Mouse (Mus musculus): ENCODE data around the gene Thnsl2. TPM values are rescaled to one million over a fixed set of nuclear protein-coding genes. Genes with fewer than 3 reads are reported as not detected.

The Thnsl2 gene
- polyA plus RNA-seq, 1 experiment from 2014 or later = 7.6 TPM

DNA sequence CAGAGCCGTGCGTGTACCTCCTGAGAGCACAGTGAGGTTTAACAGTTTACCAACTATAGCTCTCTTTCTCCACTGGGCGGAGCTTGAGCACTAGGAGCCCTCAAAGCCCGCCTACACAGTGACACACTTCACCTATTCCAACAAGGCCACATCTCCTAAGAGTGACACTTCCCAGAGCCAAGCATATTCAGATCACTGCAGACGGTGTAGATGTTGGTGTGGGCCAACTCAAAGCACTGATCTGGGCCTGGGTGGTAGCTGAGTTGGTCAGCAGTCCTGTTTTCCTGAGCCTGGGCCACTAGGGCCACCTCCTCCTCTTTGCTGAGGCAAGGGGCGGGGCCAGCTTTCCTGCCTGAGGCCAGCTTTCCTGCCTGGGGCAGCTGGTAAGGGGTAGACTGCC is 20.2 kb upstream of the Thnsl2 start:
- H3K9ac ChIP-seq (ENCODE audit: low read depth, low read length) = no peak overlapping the region
- no peaks in the 10 kb centered on the region for H3K9me3 ChIP-seq (ENCODE audit: control insufficient read depth, low read length)
- H3K27ac ChIP-seq (replicated peaks; ENCODE audit: low read depth, low read length) = no peak overlapping the region
- DNase-seq (ENCODE audit: low spot score) (no peak), ATAC-seq (ENCODE audit: low read depth) (peak; percentile 22; the same call in 1 of the 2 replicates)
- H3K27me3 ChIP-seq (replicated peaks; ENCODE audit: control insufficient read depth, insufficient read depth, low read length) = no peaks in the 10 kb centered on the region
- 36% methylated on average over 6 of the region's 6 CpGs for WGBS
- H3K4me1 ChIP-seq (ENCODE audit: control insufficient read depth, insufficient read depth, low read length) = no peaks in the 10 kb centered on the region
- H3K4me2 ChIP-seq (ENCODE audit: low read depth, low read length) = no peak overlapping the region
- no peaks in the 10 kb centered on the region for H3K36me3 ChIP-seq (ENCODE audit: control insufficient read depth, insufficient read depth, low read length)
- H3K4me3 ChIP-seq (ENCODE audit: low read depth, low read length) = no peak overlapping the region

DNA sequence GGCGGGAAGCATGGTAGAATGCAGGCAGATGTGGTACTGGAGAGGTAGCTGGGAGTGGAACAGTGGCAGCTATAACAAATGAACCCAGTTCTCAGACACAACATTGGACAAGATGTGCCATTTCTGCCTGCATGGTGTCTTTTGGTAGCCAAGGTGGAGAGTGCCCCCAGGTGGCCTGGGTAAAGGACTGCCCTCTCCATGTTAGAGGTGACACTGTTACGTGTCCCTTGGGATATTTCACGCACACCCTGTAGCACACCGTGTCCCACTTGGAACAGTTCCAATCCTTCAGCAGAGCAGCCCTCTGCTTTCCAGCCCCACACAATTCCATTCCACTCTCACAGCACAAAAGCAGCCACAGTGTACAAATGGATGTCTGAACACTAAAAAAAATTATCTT is 18.0 kb upstream of the Thnsl2 start:
- Histone ChIP-seq H3K9me3 (ENCODE audit: control insufficient read depth, low read length) (no peaks in the 10 kb centered on the region), H3K4me1 (ENCODE audit: control insufficient read depth, insufficient read depth, low read length) (no peaks in the 10 kb centered on the region), H3K9ac (ENCODE audit: low read depth, low read length) (no peak overlapping the region), H3K4me3 (ENCODE audit: low read depth, low read length) (no peak overlapping the region), H3K27me3 (replicated peaks; ENCODE audit: control insufficient read depth, insufficient read depth, low read length) (no peaks in the 10 kb centered on the region), H3K27ac (replicated peaks; ENCODE audit: low read depth, low read length) (no peak overlapping the region), H3K4me2 (ENCODE audit: low read depth, low read length) (no peak overlapping the region), H3K36me3 (ENCODE audit: control insufficient read depth, insufficient read depth, low read length) (no peaks in the 10 kb centered on the region)
- 71% methylated on average over 4 of the region's 4 CpGs for WGBS
- ATAC-seq (ENCODE audit: low read depth) (no peak), DNase-seq (ENCODE audit: low spot score) (no peak)

DNA sequence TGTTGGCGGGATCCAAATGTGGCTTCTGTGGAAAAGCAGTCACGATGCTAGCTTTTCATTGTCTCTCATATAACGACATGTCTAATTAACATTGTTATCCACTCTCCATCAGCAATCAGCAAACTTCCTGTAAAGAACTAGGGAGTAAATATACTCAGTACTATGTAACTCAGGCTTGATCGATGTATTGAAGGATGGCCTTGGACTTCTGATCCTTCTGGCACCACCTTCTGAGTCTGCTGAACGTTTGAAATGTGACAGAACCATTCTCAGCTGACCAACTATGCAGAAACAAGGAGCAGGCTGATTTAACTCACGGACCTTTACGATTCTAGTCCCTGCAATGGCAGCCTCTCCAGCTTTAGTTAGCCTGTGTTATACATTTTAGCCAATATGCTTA is 17.1 kb upstream of the Thnsl2 start:
- ATAC-seq (ENCODE audit: low read depth) (no peak), DNase-seq (ENCODE audit: low spot score) (no peak)
- no peaks in the 10 kb centered on the region for H3K9me3 ChIP-seq (ENCODE audit: control insufficient read depth, low read length)
- no peaks in the 10 kb centered on the region for H3K27me3 ChIP-seq (replicated peaks; ENCODE audit: control insufficient read depth, insufficient read depth, low read length)
- H3K9ac ChIP-seq (ENCODE audit: low read depth, low read length) = no peak overlapping the region
- WGBS = 73% methylated on average over 7 of the region's 7 CpGs
- no peaks in the 10 kb centered on the region for H3K4me1 ChIP-seq (ENCODE audit: control insufficient read depth, insufficient read depth, low read length)
- no peaks in the 10 kb centered on the region for H3K36me3 ChIP-seq (ENCODE audit: control insufficient read depth, insufficient read depth, low read length)
- H3K4me3 ChIP-seq (ENCODE audit: low read depth, low read length) = no peak overlapping the region
- no peak overlapping the region for H3K27ac ChIP-seq (replicated peaks; ENCODE audit: low read depth, low read length)
- no peak overlapping the region for H3K4me2 ChIP-seq (ENCODE audit: low read depth, low read length)

DNA sequence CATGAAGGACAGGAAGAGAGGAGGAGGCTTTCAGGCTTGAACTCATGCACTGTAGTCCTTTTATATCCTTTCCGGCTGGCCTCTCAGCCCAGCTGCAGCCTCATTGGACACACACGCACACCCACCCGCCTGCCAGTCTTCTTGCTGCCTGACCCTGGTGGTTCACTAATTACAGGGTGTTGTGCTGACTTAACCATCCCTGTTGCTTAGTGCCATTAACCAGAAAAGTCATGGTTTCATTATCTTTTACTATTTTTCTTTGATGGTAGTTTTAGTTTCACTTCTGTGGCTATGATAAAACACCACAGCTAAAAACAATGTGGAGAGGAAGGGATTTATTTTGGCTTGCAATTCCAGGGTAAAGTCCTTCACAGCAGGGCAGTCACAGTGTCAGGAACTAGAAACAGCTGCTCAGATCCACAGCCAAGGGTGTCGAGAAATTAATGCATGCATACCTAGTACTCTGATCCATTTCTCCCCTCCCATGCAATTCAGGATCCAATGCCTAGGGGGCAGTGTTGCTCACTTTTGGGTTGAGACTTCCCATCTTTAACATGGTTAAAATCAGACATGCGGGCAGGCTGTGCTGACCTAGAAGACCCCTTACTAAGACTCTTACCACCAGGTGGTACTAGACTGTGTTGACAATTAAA is 12.6 kb upstream of the Thnsl2 start:
- no peaks in the 10 kb centered on the region for H3K36me3 ChIP-seq (ENCODE audit: control insufficient read depth, insufficient read depth, low read length)
- no peak overlapping the region for H3K27ac ChIP-seq (replicated peaks; ENCODE audit: low read depth, low read length)
- no peak for DNase-seq (ENCODE audit: low spot score)
- WGBS = 67% methylated on average over 5 of the region's 5 CpGs
- no peak overlapping the region for H3K4me2 ChIP-seq (ENCODE audit: low read depth, low read length)
- H3K9me3 ChIP-seq (ENCODE audit: control insufficient read depth, low read length) = no peaks in the 10 kb centered on the region
- H3K4me3 ChIP-seq (ENCODE audit: low read depth, low read length) = no peak overlapping the region
- H3K4me1 ChIP-seq (ENCODE audit: control insufficient read depth, insufficient read depth, low read length) = no peaks in the 10 kb centered on the region
- no peak overlapping the region for H3K9ac ChIP-seq (ENCODE audit: low read depth, low read length)
- no peak for ATAC-seq (ENCODE audit: low read depth)
- no peaks in the 10 kb centered on the region for H3K27me3 ChIP-seq (replicated peaks; ENCODE audit: control insufficient read depth, insufficient read depth, low read length)

DNA sequence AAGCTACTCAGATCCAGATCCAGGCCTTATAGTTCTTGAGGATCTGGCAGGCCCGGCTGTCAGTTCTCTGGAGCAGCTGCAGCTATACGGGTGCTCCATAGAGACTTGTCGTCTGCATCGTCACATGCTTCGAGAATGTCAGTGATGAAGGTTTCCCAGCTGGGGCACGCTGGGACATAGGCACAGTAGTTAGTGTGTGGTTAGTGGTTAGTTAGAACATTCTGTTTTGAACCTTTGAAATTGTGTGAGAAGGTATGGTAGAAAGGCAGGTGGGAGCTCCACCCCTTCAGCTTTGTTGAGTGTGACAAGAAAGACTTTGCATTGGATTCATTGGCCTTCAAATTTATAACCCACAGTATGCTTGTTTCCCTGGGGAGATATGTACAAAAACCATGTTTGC is 10.6 kb upstream of the Thnsl2 start:
- no peak overlapping the region for H3K27ac ChIP-seq (replicated peaks; ENCODE audit: low read depth, low read length)
- H3K27me3 ChIP-seq (replicated peaks; ENCODE audit: control insufficient read depth, insufficient read depth, low read length) = no peaks in the 10 kb centered on the region
- 83% methylated on average over 6 of the region's 6 CpGs for WGBS
- no peaks in the 10 kb centered on the region for H3K9me3 ChIP-seq (ENCODE audit: control insufficient read depth, low read length)
- H3K9ac ChIP-seq (ENCODE audit: low read depth, low read length) = no peak overlapping the region
- H3K4me3 ChIP-seq (ENCODE audit: low read depth, low read length) = no peak overlapping the region
- H3K36me3 ChIP-seq (ENCODE audit: control insufficient read depth, insufficient read depth, low read length) = no peaks in the 10 kb centered on the region
- H3K4me1 ChIP-seq (ENCODE audit: control insufficient read depth, insufficient read depth, low read length) = no peaks in the 10 kb centered on the region
- no peak for ATAC-seq (ENCODE audit: low read depth)
- no peak for DNase-seq (ENCODE audit: low spot score)
- H3K4me2 ChIP-seq (ENCODE audit: low read depth, low read length) = no peak overlapping the region

DNA sequence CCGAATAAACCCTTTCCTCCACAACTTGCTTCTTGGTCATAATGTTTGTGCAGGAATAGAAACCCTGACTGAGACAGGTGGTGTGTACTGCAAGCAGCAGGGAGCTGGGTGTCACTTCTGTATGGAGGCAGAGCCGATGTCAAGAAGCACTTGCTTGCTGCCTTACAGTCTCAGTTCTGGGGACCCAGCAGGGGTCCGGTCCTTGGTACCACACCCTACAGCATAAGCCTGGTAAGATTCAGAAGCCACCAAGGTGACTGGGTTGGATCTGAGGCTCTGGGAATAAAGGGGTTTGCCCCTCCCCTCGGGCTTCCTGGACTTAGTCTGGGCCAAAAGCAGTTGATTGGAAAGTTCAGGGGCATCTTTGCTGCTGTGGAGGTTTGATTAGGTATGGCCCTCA is 9.2 kb upstream of the Thnsl2 start:
- ATAC-seq (ENCODE audit: low read depth) = no peak
- no peak overlapping the region for H3K4me3 ChIP-seq (ENCODE audit: low read depth, low read length)
- no peaks in the 10 kb centered on the region for H3K9me3 ChIP-seq (ENCODE audit: control insufficient read depth, low read length)
- no peaks in the 10 kb centered on the region for H3K27me3 ChIP-seq (replicated peaks; ENCODE audit: control insufficient read depth, insufficient read depth, low read length)
- no peak overlapping the region for H3K9ac ChIP-seq (ENCODE audit: low read depth, low read length)
- no peak overlapping the region for H3K4me2 ChIP-seq (ENCODE audit: low read depth, low read length)
- DNase-seq (ENCODE audit: low spot score) = no peak
- 76% methylated on average over 4 of the region's 4 CpGs for WGBS
- no peaks in the 10 kb centered on the region for H3K4me1 ChIP-seq (ENCODE audit: control insufficient read depth, insufficient read depth, low read length)
- no peaks in the 10 kb centered on the region for H3K36me3 ChIP-seq (ENCODE audit: control insufficient read depth, insufficient read depth, low read length)
- no peak overlapping the region for H3K27ac ChIP-seq (replicated peaks; ENCODE audit: low read depth, low read length)

DNA sequence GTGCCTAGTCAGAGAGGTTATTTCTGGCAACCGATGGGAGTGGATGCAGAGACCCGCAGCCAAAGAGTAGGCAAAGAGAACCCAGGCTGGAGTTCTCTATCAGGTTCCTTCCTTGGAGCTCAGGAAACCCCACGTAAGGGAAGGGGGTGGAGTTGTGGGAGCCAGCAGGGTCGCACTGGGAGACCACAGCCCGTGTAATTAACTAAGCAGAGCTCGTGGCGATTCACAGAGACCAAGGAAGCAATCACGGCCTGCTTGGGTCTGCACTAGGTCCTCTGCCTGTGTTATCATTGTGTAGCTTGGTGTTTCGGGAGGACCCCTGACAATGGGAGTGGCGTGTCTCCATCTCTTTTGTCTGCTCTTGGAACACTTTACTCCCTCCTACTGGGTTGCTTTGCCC is 6.9 kb upstream of the Thnsl2 start:
- Histone ChIP-seq H3K9me3 (ENCODE audit: control insufficient read depth, low read length) (no peaks in the 10 kb centered on the region), H3K27ac (replicated peaks; ENCODE audit: low read depth, low read length) (no peak overlapping the region), H3K4me2 (ENCODE audit: low read depth, low read length) (no peak overlapping the region), H3K27me3 (replicated peaks; ENCODE audit: control insufficient read depth, insufficient read depth, low read length) (no peaks in the 10 kb centered on the region), H3K9ac (ENCODE audit: low read depth, low read length) (no peak overlapping the region), H3K4me1 (ENCODE audit: control insufficient read depth, insufficient read depth, low read length) (no peaks in the 10 kb centered on the region), H3K36me3 (ENCODE audit: control insufficient read depth, insufficient read depth, low read length) (no peaks in the 10 kb centered on the region), H3K4me3 (ENCODE audit: low read depth, low read length) (no peak overlapping the region)
- no peak for DNase-seq (ENCODE audit: low spot score)
- ATAC-seq (ENCODE audit: low read depth) = no peak
- 46% methylated on average over 10 of the region's 10 CpGs for WGBS

DNA sequence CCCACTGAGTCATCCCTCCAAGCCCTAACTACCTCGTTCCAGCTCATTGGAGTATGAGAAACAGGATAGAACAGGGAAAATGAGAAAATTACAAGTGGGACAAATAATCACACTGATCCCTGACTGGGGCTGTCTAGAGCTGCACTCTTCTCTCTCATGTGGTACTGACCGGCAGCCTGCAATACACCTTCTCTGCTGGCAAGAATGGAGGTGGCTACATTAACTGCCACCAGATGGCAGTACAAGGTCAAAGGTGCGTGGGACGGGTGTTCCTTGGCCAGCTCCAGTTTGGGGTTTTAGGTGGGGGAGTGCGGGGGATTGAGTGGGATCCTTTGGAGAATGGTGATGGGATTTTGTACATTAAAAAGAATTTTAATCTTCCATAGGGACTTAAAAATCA is 5.3 kb upstream of the Thnsl2 start:
- Histone ChIP-seq H3K27me3 (replicated peaks; ENCODE audit: control insufficient read depth, insufficient read depth, low read length) (no peaks in the 10 kb centered on the region), H3K36me3 (ENCODE audit: control insufficient read depth, insufficient read depth, low read length) (no peaks in the 10 kb centered on the region), H3K9ac (ENCODE audit: low read depth, low read length) (no peak overlapping the region), H3K4me2 (ENCODE audit: low read depth, low read length) (no peak overlapping the region), H3K27ac (replicated peaks; ENCODE audit: low read depth, low read length) (no peak overlapping the region), H3K9me3 (ENCODE audit: control insufficient read depth, low read length) (no peaks in the 10 kb centered on the region), H3K4me1 (ENCODE audit: control insufficient read depth, insufficient read depth, low read length) (no peaks in the 10 kb centered on the region), H3K4me3 (ENCODE audit: low read depth, low read length) (no peak overlapping the region)
- DNase-seq (ENCODE audit: low spot score) (peak; percentile 32), ATAC-seq (ENCODE audit: low read depth) (peak; percentile 70; the same call in 1 of the 2 replicates)
- 10% methylated on average over 5 of the region's 5 CpGs for WGBS

DNA sequence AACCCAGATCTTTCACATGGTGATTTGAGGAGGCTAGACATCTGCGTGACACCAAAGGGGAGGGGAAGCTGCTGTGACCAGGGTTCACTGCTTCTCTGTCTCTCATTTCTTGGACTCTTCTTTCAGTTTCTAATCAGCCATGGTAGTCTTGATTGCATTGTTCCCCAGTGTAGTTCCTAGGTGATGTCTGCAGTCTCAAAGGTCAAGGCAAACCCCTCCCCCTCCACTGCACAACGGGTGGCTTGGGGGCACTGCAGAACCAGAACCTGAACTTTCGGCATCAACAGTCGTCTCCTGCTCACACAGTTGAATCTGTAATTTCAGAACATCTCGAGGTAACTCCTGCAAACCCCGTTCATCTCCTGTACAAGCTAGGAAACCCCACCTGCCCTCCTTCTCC is 4.1 kb upstream of the Thnsl2 start:
- 68% methylated on average over 6 of the region's 6 CpGs for WGBS

More for the DNA sequence above, 4.1 kb upstream of the Thnsl2 start:
- Histone ChIP-seq H3K4me3 (ENCODE audit: low read depth, low read length) (no peak overlapping the region), H3K9me3 (ENCODE audit: control insufficient read depth, low read length) (no peaks in the 10 kb centered on the region), H3K4me2 (ENCODE audit: low read depth, low read length) (no peak overlapping the region), H3K36me3 (ENCODE audit: control insufficient read depth, insufficient read depth, low read length) (no peaks in the 10 kb centered on the region), H3K27me3 (replicated peaks; ENCODE audit: control insufficient read depth, insufficient read depth, low read length) (no peaks in the 10 kb centered on the region), H3K27ac (replicated peaks; ENCODE audit: low read depth, low read length) (no peak overlapping the region), H3K9ac (ENCODE audit: low read depth, low read length) (no peak overlapping the region), H3K4me1 (ENCODE audit: control insufficient read depth, insufficient read depth, low read length) (no peaks in the 10 kb centered on the region)
- DNase-seq (ENCODE audit: low spot score) (no peak), ATAC-seq (ENCODE audit: low read depth) (no peak)

Data from embryonic facial prominence, embryonic 14.5 days (tissue).